Mouse (Mus musculus): Measurements from ENCODE around the gene Fxyd4. TPM values are rescaled to one million over a fixed set of nuclear protein-coding genes. Genes with fewer than 3 reads are reported as not detected.

Gene Fxyd4
- polyA plus RNA-seq, 1 experiment from 2014 or later: 0.76 TPM

- no peak for ATAC-seq (replicated peaks; ENCODE audit: insufficient number of reproducible peaks, low FRiP score, low TSS enrichment)
- peaks cover 16% of the 10 kb centered on the region for H3K36me3 ChIP-seq (ENCODE audit: control insufficient read depth, insufficient read depth, low read length)
These were observed 15.5 kb downstream of the Fxyd4 start for GRCm38 (mm10) chr6:117922041-117922440.

DNA sequence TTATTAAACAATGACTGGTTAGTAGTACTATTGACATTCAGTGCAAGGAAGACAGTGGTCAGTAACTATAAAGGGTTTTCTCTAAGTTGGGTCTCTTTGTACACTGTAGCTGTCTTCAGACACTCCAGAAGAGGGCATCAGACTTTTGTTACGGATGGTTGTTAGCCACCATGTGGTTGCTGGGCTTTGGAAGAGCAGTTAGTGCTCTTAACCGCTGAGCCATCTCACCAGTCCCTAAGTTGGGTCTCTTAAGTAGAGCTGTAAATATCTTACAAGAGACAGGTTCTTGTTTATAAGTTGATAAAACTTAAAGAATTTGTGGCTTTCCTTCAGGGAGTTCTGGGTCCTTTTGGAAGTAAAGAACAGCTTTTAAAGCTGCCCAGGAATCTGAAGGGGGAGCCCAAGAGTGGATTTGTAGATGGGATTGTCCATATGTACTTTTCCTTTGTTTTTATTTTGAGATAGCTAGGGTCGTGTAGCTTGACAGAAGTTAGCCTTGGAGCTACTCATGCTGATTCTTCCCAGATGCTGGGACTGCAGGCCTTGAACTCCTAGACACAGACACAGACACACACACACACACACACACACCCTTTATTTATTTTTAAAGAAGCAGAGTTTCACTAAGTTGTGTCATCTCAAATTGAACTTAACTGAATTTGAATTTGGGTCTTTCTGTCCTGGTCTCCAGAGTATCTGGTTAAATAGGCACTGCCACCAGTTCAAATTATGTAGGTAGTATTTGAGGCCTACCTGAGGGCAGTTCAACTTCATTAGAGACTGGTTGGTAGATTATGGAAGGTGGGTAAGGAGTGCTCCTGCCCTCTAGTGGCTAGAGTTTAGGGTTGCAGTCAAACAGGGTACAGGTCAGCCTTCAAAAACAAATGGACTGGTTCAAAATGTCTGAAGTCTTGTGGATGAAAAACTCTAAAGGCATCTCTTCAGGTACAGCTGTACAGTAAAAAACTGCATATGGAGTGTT is 16.5 kb downstream of the Fxyd4 start:
- Histone ChIP-seq H3K27me3 (ENCODE audit: control insufficient read depth, insufficient read depth, low read length) (no peaks in the 10 kb centered on the region), H3K4me1 (ENCODE audit: control insufficient read depth, insufficient read depth, low read length) (peaks cover 13% of the 10 kb centered on the region), H3K36me3 (ENCODE audit: control insufficient read depth, insufficient read depth, low read length) (0 out of 2 replicates have a peak, but pooled peaks cover 8% of the 10 kb centered on the region), H3K4me3 (ENCODE audit: low read depth, low read length) (no peak overlapping the region), H3K4me2 (no peak overlapping the region; the same call in 1 of the 2 replicates), H3K9ac (ENCODE audit: low read depth, low read length) (no peak overlapping the region), H3K27ac (ENCODE audit: low read depth, low read length) (no peak overlapping the region), H3K9me3 (replicated peaks; ENCODE audit: control insufficient read depth, low read length) (no peaks in the 10 kb centered on the region)
- ATAC-seq (replicated peaks; ENCODE audit: insufficient number of reproducible peaks, low FRiP score, low TSS enrichment): no peak
- WGBS (ENCODE audit: insufficient replicate concordance): 43% methylated on average over 3 of the region's 3 CpGs

More at GRCm38 (mm10) chr6:117922041-117922440, 15.5 kb downstream of the Fxyd4 start:
- H3K4me3 ChIP-seq (ENCODE audit: low read depth, low read length): no peak overlapping the region
- no peaks in the 10 kb centered on the region for H3K27me3 ChIP-seq (ENCODE audit: control insufficient read depth, insufficient read depth, low read length)
- H3K4me1 ChIP-seq (ENCODE audit: control insufficient read depth, insufficient read depth, low read length): peaks cover 13% of the 10 kb centered on the region
- H3K4me2 ChIP-seq: no peak overlapping the region
- no peak overlapping the region for H3K9ac ChIP-seq (ENCODE audit: low read depth, low read length)
- WGBS (ENCODE audit: insufficient replicate concordance): 90% methylated on average over 3 of the region's 3 CpGs
- no peak overlapping the region for H3K27ac ChIP-seq (ENCODE audit: low read depth, low read length)
- no peaks in the 10 kb centered on the region for H3K9me3 ChIP-seq (replicated peaks; ENCODE audit: control insufficient read depth, low read length)

DNA sequence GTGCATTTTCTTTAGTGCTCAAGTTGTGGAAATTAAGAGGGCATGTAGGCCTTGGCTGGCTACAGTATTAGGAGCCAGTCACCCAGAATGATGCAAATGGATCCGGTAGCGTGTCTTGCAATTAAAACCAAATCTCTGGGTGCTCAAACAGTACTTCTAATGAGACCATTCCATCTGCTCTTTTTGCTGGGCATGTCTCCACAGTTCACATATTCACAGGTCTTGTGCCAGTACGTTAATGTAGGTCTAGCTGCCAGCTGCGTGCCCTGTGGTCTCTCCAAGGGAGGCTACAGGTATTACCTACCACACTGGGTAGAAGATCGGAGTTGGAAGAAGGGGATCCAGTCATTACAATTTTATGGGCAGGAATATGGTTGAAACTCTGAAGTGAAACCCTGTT is 19.4 kb downstream of the Fxyd4 start:
- H3K36me3 ChIP-seq (ENCODE audit: control insufficient read depth, insufficient read depth, low read length): 0 out of 2 replicates have a peak, but pooled peaks cover 4% of the 10 kb centered on the region

DNA sequence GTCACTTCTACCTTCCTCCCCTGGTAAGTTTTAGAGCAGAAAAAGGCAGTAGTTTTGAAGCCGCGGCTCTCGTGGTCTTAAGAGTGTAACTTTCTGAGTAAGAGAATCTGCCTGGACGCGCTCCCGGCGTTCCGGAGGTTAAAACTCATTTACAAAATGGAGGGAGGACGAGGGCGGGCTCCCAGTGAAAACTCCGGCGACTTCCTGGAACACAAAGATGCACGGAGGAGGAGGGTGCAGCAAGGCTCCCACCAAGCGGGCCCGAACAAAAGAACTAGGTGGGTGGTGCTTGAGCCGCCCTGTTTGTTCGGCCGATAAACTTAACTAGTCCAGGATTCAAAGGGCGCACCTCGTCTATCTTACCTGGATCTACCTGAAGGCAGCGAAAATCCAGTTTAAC is 19.9 kb downstream of the Fxyd4 start:
- whole genome bisulfite sequencing (ENCODE audit: insufficient replicate concordance): 2% methylated on average over 21 of the region's 21 CpGs
- H3K36me3 ChIP-seq (ENCODE audit: control insufficient read depth, insufficient read depth, low read length): 0 out of 2 replicates have a peak, but pooled peaks cover 4% of the 10 kb centered on the region
- peak; percentile 67 for ATAC-seq (replicated peaks; ENCODE audit: insufficient number of reproducible peaks, low FRiP score, low TSS enrichment)
- H3K9ac ChIP-seq (ENCODE audit: low read depth, low read length): peak overlapping the region; percentile 88
- H3K4me3 ChIP-seq (ENCODE audit: low read depth, low read length): peak overlapping the region; percentile 68
- no peaks in the 10 kb centered on the region for H3K27me3 ChIP-seq (ENCODE audit: control insufficient read depth, insufficient read depth, low read length)
- H3K27ac ChIP-seq (ENCODE audit: low read depth, low read length): peak overlapping the region; percentile 98
- H3K9me3 ChIP-seq (replicated peaks; ENCODE audit: control insufficient read depth, low read length): no peaks in the 10 kb centered on the region
- peak overlapping the region; percentile 92 for H3K4me2 ChIP-seq
- H3K4me1 ChIP-seq (ENCODE audit: control insufficient read depth, insufficient read depth, low read length): peaks cover 17% of the 10 kb centered on the region

More for the DNA sequence above, 19.4 kb downstream of the Fxyd4 start:
- no peak for ATAC-seq (replicated peaks; ENCODE audit: insufficient number of reproducible peaks, low FRiP score, low TSS enrichment)
- Histone ChIP-seq H3K27me3 (ENCODE audit: control insufficient read depth, insufficient read depth, low read length) (no peaks in the 10 kb centered on the region), H3K4me3 (ENCODE audit: low read depth, low read length) (peak overlapping the region; percentile 68), H3K27ac (ENCODE audit: low read depth, low read length) (peak overlapping the region; percentile 98), H3K9me3 (replicated peaks; ENCODE audit: control insufficient read depth, low read length) (no peaks in the 10 kb centered on the region), H3K9ac (ENCODE audit: low read depth, low read length) (peak overlapping the region; percentile 88), H3K4me1 (ENCODE audit: control insufficient read depth, insufficient read depth, low read length) (peaks cover 17% of the 10 kb centered on the region), H3K4me2 (peak overlapping the region; percentile 92)
- 46% methylated on average over 5 of the region's 5 CpGs for WGBS (ENCODE audit: insufficient replicate concordance)

GRCm38 (mm10) chr6:117916737-117917426 is 20.6 kb downstream of the Fxyd4 start:
- Histone ChIP-seq H3K27me3 (ENCODE audit: control insufficient read depth, insufficient read depth, low read length) (no peaks in the 10 kb centered on the region), H3K4me3 (ENCODE audit: low read depth, low read length) (peak overlapping the region; percentile 68), H3K4me2 (peak overlapping the region; percentile 92), H3K27ac (ENCODE audit: low read depth, low read length) (peak overlapping the region; percentile 98), H3K4me1 (ENCODE audit: control insufficient read depth, insufficient read depth, low read length) (peaks cover 17% of the 10 kb centered on the region), H3K9ac (ENCODE audit: low read depth, low read length) (peak overlapping the region; percentile 88), H3K36me3 (ENCODE audit: control insufficient read depth, insufficient read depth, low read length) (0 out of 2 replicates have a peak, but pooled peaks cover under 1% of the 10 kb centered on the region), H3K9me3 (replicated peaks; ENCODE audit: control insufficient read depth, low read length) (no peaks in the 10 kb centered on the region)
- under 1% methylated on average over 62 of the region's 62 CpGs for WGBS (ENCODE audit: insufficient replicate concordance)
- ATAC-seq (replicated peaks; ENCODE audit: insufficient number of reproducible peaks, low FRiP score, low TSS enrichment): peak; percentile 92

- no peak for ATAC-seq (replicated peaks; ENCODE audit: insufficient number of reproducible peaks, low FRiP score, low TSS enrichment)
- Histone ChIP-seq H3K36me3 (ENCODE audit: control insufficient read depth, insufficient read depth, low read length) (no peaks in the 10 kb centered on the region), H3K27me3 (ENCODE audit: control insufficient read depth, insufficient read depth, low read length) (no peaks in the 10 kb centered on the region), H3K9ac (ENCODE audit: low read depth, low read length) (peak overlapping the region; percentile 88), H3K9me3 (replicated peaks; ENCODE audit: control insufficient read depth, low read length) (no peaks in the 10 kb centered on the region), H3K4me1 (ENCODE audit: control insufficient read depth, insufficient read depth, low read length) (peaks cover 17% of the 10 kb centered on the region), H3K4me2 (peak overlapping the region; percentile 92), H3K4me3 (ENCODE audit: low read depth, low read length) (peak overlapping the region; percentile 68), H3K27ac (ENCODE audit: low read depth, low read length) (peak overlapping the region; percentile 98)
- WGBS (ENCODE audit: insufficient replicate concordance): 2% methylated on average over 12 of the region's 12 CpGs
These were observed 21.2 kb downstream of the Fxyd4 start for GRCm38 (mm10) chr6:117916205-117916736.

- ATAC-seq (replicated peaks; ENCODE audit: insufficient number of reproducible peaks, low FRiP score, low TSS enrichment): no peak
- Histone ChIP-seq H3K4me3 (ENCODE audit: low read depth, low read length) (no peak overlapping the region), H3K27ac (ENCODE audit: low read depth, low read length) (no peak overlapping the region), H3K36me3 (ENCODE audit: control insufficient read depth, insufficient read depth, low read length) (no peaks in the 10 kb centered on the region), H3K4me1 (ENCODE audit: control insufficient read depth, insufficient read depth, low read length) (peaks cover 19% of the 10 kb centered on the region), H3K9me3 (replicated peaks; ENCODE audit: control insufficient read depth, low read length) (no peaks in the 10 kb centered on the region), H3K9ac (ENCODE audit: low read depth, low read length) (no peak overlapping the region), H3K27me3 (ENCODE audit: control insufficient read depth, insufficient read depth, low read length) (no peaks in the 10 kb centered on the region), H3K4me2 (no peak overlapping the region)
These were observed 23.0 kb downstream of the Fxyd4 start for GRCm38 (mm10) chr6:117914541-117914940.

GRCm38 (mm10) chr6:117910120-117910661 is 27.3 kb downstream of the Fxyd4 start:
- H3K4me3 ChIP-seq (ENCODE audit: low read depth, low read length): no peak overlapping the region
- ATAC-seq (replicated peaks; ENCODE audit: insufficient number of reproducible peaks, low FRiP score, low TSS enrichment): no peak
- no peak overlapping the region for H3K9ac ChIP-seq (ENCODE audit: low read depth, low read length)
- no peaks in the 10 kb centered on the region for H3K27me3 ChIP-seq (ENCODE audit: control insufficient read depth, insufficient read depth, low read length)
- H3K4me2 ChIP-seq: no peak overlapping the region
- no peaks in the 10 kb centered on the region for H3K9me3 ChIP-seq (replicated peaks; ENCODE audit: control insufficient read depth, low read length)
- peaks cover 22% of the 10 kb centered on the region for H3K4me1 ChIP-seq (ENCODE audit: control insufficient read depth, insufficient read depth, low read length)
- no peak overlapping the region for H3K27ac ChIP-seq (ENCODE audit: low read depth, low read length)
- H3K36me3 ChIP-seq (ENCODE audit: control insufficient read depth, insufficient read depth, low read length): no peaks in the 10 kb centered on the region
- WGBS (ENCODE audit: insufficient replicate concordance): 76% methylated on average over 6 of the region's 6 CpGs
